Mouse (Mus musculus) layer of hippocampus, postnatal 14 days (tissue): ENCODE measurements around the gene Pdcd1lg2. TPM values are rescaled to one million over a fixed set of nuclear protein-coding genes. Genes with fewer than 3 reads are reported as not detected.

ENCODE experiments used
- DNase-seq, 2 experiments: peaks; one replicate each; pipeline ENCODE4 v3.0.0; 2021 to 2022; ENCODE audit warnings: low spot score in 2 of 2, mixed read lengths in 1 of 2
- total RNA-seq, 2 experiments: library from RNA; stranded (reverse); gene quantifications; 2 replicates each; pipeline ENCODE4 v1.2.3; 2021

Pdcd1lg2 gene
- total RNA-seq, 2 experiments from 2014 or later = not detected

GRCm38 (mm10) chr19:29417188-29417587 is 6.5 kb downstream of the Pdcd1lg2 start:
- DNase-seq = no peak

- DNase-seq = no peak
Measured at GRCm38 (mm10) chr19:29417894-29418293, 7.2 kb downstream of the Pdcd1lg2 start.

- DNase-seq = no peak
Measured at GRCm38 (mm10) chr19:29418661-29419115, 8.0 kb downstream of the Pdcd1lg2 start.

GRCm38 (mm10) chr19:29419506-29419905 is 8.8 kb downstream of the Pdcd1lg2 start:
- no peak for DNase-seq

- no peak for DNase-seq
Measured at GRCm38 (mm10) chr19:29419946-29420345, 9.2 kb downstream of the Pdcd1lg2 start.

- DNase-seq = no peak
Measured at GRCm38 (mm10) chr19:29420397-29420796, 9.7 kb downstream of the Pdcd1lg2 start.

GRCm38 (mm10) chr19:29422013-29422645 is 11.4 kb downstream of the Pdcd1lg2 start:
- no peak for DNase-seq

- DNase-seq = no peak
Measured at GRCm38 (mm10) chr19:29422796-29423195, 12.1 kb downstream of the Pdcd1lg2 start.

GRCm38 (mm10) chr19:29430516-29430915 is 19.8 kb downstream of the Pdcd1lg2 start:
- DNase-seq = no peak

GRCm38 (mm10) chr19:29430953-29431352 is 20.2 kb downstream of the Pdcd1lg2 start:
- no peak for DNase-seq

GRCm38 (mm10) chr19:29436793-29437479 is 26.2 kb downstream of the Pdcd1lg2 start:
- DNase-seq = no peak

GRCm38 (mm10) chr19:29437849-29438248 is 27.1 kb downstream of the Pdcd1lg2 start:
- no peak for DNase-seq

GRCm38 (mm10) chr19:29439242-29439641 is 28.5 kb downstream of the Pdcd1lg2 start:
- no peak for DNase-seq

GRCm38 (mm10) chr19:29442492-29442891 is 31.8 kb downstream of the Pdcd1lg2 start:
- DNase-seq = no peak

GRCm38 (mm10) chr19:29444364-29444763 is 33.6 kb downstream of the Pdcd1lg2 start:
- DNase-seq = no peak

GRCm38 (mm10) chr19:29448373-29448772 is 37.7 kb downstream of the Pdcd1lg2 start:
- DNase-seq = no peak

GRCm38 (mm10) chr19:29450376-29450775 is 39.7 kb downstream of the Pdcd1lg2 start:
- DNase-seq = no peak

- no peak for DNase-seq
Measured at GRCm38 (mm10) chr19:29454141-29454601, 43.5 kb downstream of the Pdcd1lg2 start.

GRCm38 (mm10) chr19:29455156-29455555 is 44.4 kb downstream of the Pdcd1lg2 start:
- no peak for DNase-seq

GRCm38 (mm10) chr19:29457982-29458381 is 47.3 kb downstream of the Pdcd1lg2 start:
- DNase-seq = no peak

GRCm38 (mm10) chr19:29462462-29462861 is 51.7 kb downstream of the Pdcd1lg2 start:
- DNase-seq = no peak

- DNase-seq = no peak
Measured at GRCm38 (mm10) chr19:29463645-29464395, 53.1 kb downstream of the Pdcd1lg2 start.
